Mouse (Mus musculus): Measurements from ENCODE around the gene Acacb. TPM values are rescaled to one million over a fixed set of nuclear protein-coding genes. Genes with fewer than 3 reads are reported as not detected.

Acacb gene
- 2.0 and 2.3 TPM in 2 replicates for polyA plus RNA-seq (2015; fragmentation: Nextera tagmentation; extraction: Ambion mirVana)

GRCm38 (mm10) chr5:114146028-114146888 lies at the start of gene Acacb:
Gene Acacb, plus strand, starts transcription at chr5:114146535.
- Histone ChIP-seq H3K9me3 (ENCODE audit: control insufficient read depth, low read length) (no peaks in the 10 kb centered on the region), H3K4me2 (ENCODE audit: low read depth, low read length) (no peak within 1 kb of the TSS), H3K36me3 (ENCODE audit: control insufficient read depth, insufficient read depth, low read length) (no peaks in the 10 kb centered on the region), H3K9ac (ENCODE audit: low read length) (0 out of 2 replicates have a peak within 1 kb of the TSS, but pooled peaks have one; percentile 1), H3K4me3 (ENCODE audit: low read length) (no peak within 1 kb of the TSS), H3K4me1 (replicated peaks; ENCODE audit: control insufficient read depth, insufficient read depth, low read length) (no peaks in the 10 kb centered on the region; the same call in 1 of the 2 replicates), H3K27ac (ENCODE audit: low read length) (no peak within 1 kb of the TSS), H3K27me3 (ENCODE audit: control insufficient read depth, insufficient read depth, low read depth, low read length) (no peaks in the 10 kb centered on the region)
- 33% methylated on average over 19 of the region's 19 CpGs for WGBS
- ATAC-seq (ENCODE audit: low read depth) = no peak

- Histone ChIP-seq H3K9ac (ENCODE audit: low read length) (peak overlapping the region; percentile 97), H3K27me3 (ENCODE audit: control insufficient read depth, insufficient read depth, low read depth, low read length) (no peaks in the 10 kb centered on the region), H3K4me1 (replicated peaks; ENCODE audit: control insufficient read depth, insufficient read depth, low read length) (peaks cover 12% of the 10 kb centered on the region), H3K27ac (ENCODE audit: low read length) (0 out of 2 replicates have a peak overlapping the region, but pooled peaks have one; percentile 31), H3K36me3 (ENCODE audit: control insufficient read depth, insufficient read depth, low read length) (peaks cover 3% of the 10 kb centered on the region; the same call in 1 of the 2 replicates), H3K4me3 (ENCODE audit: low read length) (peak overlapping the region; percentile 95), H3K4me2 (ENCODE audit: low read depth, low read length) (peak overlapping the region; percentile 81), H3K9me3 (ENCODE audit: control insufficient read depth, low read length) (no peaks in the 10 kb centered on the region)
- 7% methylated on average over 35 of the region's 37 CpGs for WGBS
- ATAC-seq (ENCODE audit: low read depth) = peak; percentile 94
These were observed 46.5 kb upstream of the Acacb start for GRCm38 (mm10) chr5:114099709-114100389.

- peak overlapping the region; percentile 97 for H3K9ac ChIP-seq (ENCODE audit: low read length)
- peaks cover 12% of the 10 kb centered on the region for H3K4me1 ChIP-seq (replicated peaks; ENCODE audit: control insufficient read depth, insufficient read depth, low read length)
- 0 out of 2 replicates have a peak overlapping the region, but pooled peaks have one; percentile 31 for H3K27ac ChIP-seq (ENCODE audit: low read length)
- peak overlapping the region; percentile 81 for H3K4me2 ChIP-seq (ENCODE audit: low read depth, low read length)
- H3K9me3 ChIP-seq (ENCODE audit: control insufficient read depth, low read length) = no peaks in the 10 kb centered on the region
- WGBS = 3% methylated on average over 44 of the region's 64 CpGs
- H3K27me3 ChIP-seq (ENCODE audit: control insufficient read depth, insufficient read depth, low read depth, low read length) = no peaks in the 10 kb centered on the region
- H3K4me3 ChIP-seq (ENCODE audit: low read length) = peak overlapping the region; percentile 95
- ATAC-seq (ENCODE audit: low read depth) = peak; percentile 72
- peaks cover 3% of the 10 kb centered on the region; the same call in 1 of the 2 replicates for H3K36me3 ChIP-seq (ENCODE audit: control insufficient read depth, insufficient read depth, low read length)
These were observed 45.8 kb upstream of the Acacb start for GRCm38 (mm10) chr5:114100390-114101099.

- Histone ChIP-seq H3K36me3 (ENCODE audit: control insufficient read depth, insufficient read depth, low read length) (peaks cover 15% of the 10 kb centered on the region), H3K27ac (ENCODE audit: low read length) (no peak overlapping the region), H3K9me3 (ENCODE audit: control insufficient read depth, low read length) (no peaks in the 10 kb centered on the region), H3K4me3 (ENCODE audit: low read length) (no peak overlapping the region), H3K27me3 (ENCODE audit: control insufficient read depth, insufficient read depth, low read depth, low read length) (no peaks in the 10 kb centered on the region), H3K9ac (ENCODE audit: low read length) (no peak overlapping the region), H3K4me1 (replicated peaks; ENCODE audit: control insufficient read depth, insufficient read depth, low read length) (peaks cover 12% of the 10 kb centered on the region), H3K4me2 (ENCODE audit: low read depth, low read length) (no peak overlapping the region)
- no peak for ATAC-seq (ENCODE audit: low read depth)
- 82% methylated on average over 4 of the region's 4 CpGs for WGBS
These were observed 44.5 kb upstream of the Acacb start for GRCm38 (mm10) chr5:114101873-114102272.

GRCm38 (mm10) chr5:114102807-114103206 lies 43.5 kb upstream of the Acacb start:
- no peak overlapping the region for H3K27ac ChIP-seq (ENCODE audit: low read length)
- no peak for ATAC-seq (ENCODE audit: low read depth)
- H3K9ac ChIP-seq (ENCODE audit: low read length) = no peak overlapping the region
- H3K4me1 ChIP-seq (replicated peaks; ENCODE audit: control insufficient read depth, insufficient read depth, low read length) = peaks cover 12% of the 10 kb centered on the region
- H3K4me3 ChIP-seq (ENCODE audit: low read length) = no peak overlapping the region
- 88% methylated on average over 1 of the region's 1 CpGs for WGBS
- H3K27me3 ChIP-seq (ENCODE audit: control insufficient read depth, insufficient read depth, low read depth, low read length) = no peaks in the 10 kb centered on the region
- no peaks in the 10 kb centered on the region for H3K9me3 ChIP-seq (ENCODE audit: control insufficient read depth, low read length)
- H3K36me3 ChIP-seq (ENCODE audit: control insufficient read depth, insufficient read depth, low read length) = peaks cover 16% of the 10 kb centered on the region
- no peak overlapping the region for H3K4me2 ChIP-seq (ENCODE audit: low read depth, low read length)

- H3K9me3 ChIP-seq (ENCODE audit: control insufficient read depth, low read length) = no peaks in the 10 kb centered on the region
- H3K4me1 ChIP-seq (replicated peaks; ENCODE audit: control insufficient read depth, insufficient read depth, low read length) = no peaks in the 10 kb centered on the region; the same call in 1 of the 2 replicates
- H3K9ac ChIP-seq (ENCODE audit: low read length) = no peak overlapping the region
- H3K27ac ChIP-seq (ENCODE audit: low read length) = no peak overlapping the region
- H3K4me2 ChIP-seq (ENCODE audit: low read depth, low read length) = no peak overlapping the region
- WGBS = 72% methylated on average over 16 of the region's 16 CpGs
- ATAC-seq (ENCODE audit: low read depth) = no peak
- no peaks in the 10 kb centered on the region for H3K27me3 ChIP-seq (ENCODE audit: control insufficient read depth, insufficient read depth, low read depth, low read length)
- peaks cover 44% of the 10 kb centered on the region for H3K36me3 ChIP-seq (ENCODE audit: control insufficient read depth, insufficient read depth, low read length)
- H3K4me3 ChIP-seq (ENCODE audit: low read length) = no peak overlapping the region
These were observed 39.9 kb upstream of the Acacb start for GRCm38 (mm10) chr5:114106391-114106935.

GRCm38 (mm10) chr5:114113334-114113733 lies 33.0 kb upstream of the Acacb start:
- no peak overlapping the region for H3K4me3 ChIP-seq (ENCODE audit: low read length)
- no peak overlapping the region for H3K27ac ChIP-seq (ENCODE audit: low read length)
- H3K9me3 ChIP-seq (ENCODE audit: control insufficient read depth, low read length) = no peaks in the 10 kb centered on the region
- no peak overlapping the region for H3K4me2 ChIP-seq (ENCODE audit: low read depth, low read length)
- WGBS = 75% methylated on average over 6 of the region's 6 CpGs
- H3K27me3 ChIP-seq (ENCODE audit: control insufficient read depth, insufficient read depth, low read depth, low read length) = no peaks in the 10 kb centered on the region
- no peak overlapping the region for H3K9ac ChIP-seq (ENCODE audit: low read length)
- no peak for ATAC-seq (ENCODE audit: low read depth)
- peaks cover 32% of the 10 kb centered on the region for H3K36me3 ChIP-seq (ENCODE audit: control insufficient read depth, insufficient read depth, low read length)
- no peaks in the 10 kb centered on the region for H3K4me1 ChIP-seq (replicated peaks; ENCODE audit: control insufficient read depth, insufficient read depth, low read length)

GRCm38 (mm10) chr5:114115030-114115429 lies 31.3 kb upstream of the Acacb start:
- ATAC-seq (ENCODE audit: low read depth) = no peak
- no peaks in the 10 kb centered on the region for H3K4me1 ChIP-seq (replicated peaks; ENCODE audit: control insufficient read depth, insufficient read depth, low read length)
- no peaks in the 10 kb centered on the region for H3K9me3 ChIP-seq (ENCODE audit: control insufficient read depth, low read length)
- H3K27ac ChIP-seq (ENCODE audit: low read length) = no peak overlapping the region
- peaks cover 15% of the 10 kb centered on the region for H3K36me3 ChIP-seq (ENCODE audit: control insufficient read depth, insufficient read depth, low read length)
- 78% methylated on average over 5 of the region's 5 CpGs for WGBS
- H3K4me2 ChIP-seq (ENCODE audit: low read depth, low read length) = no peak overlapping the region
- no peaks in the 10 kb centered on the region for H3K27me3 ChIP-seq (ENCODE audit: control insufficient read depth, insufficient read depth, low read depth, low read length)
- H3K9ac ChIP-seq (ENCODE audit: low read length) = no peak overlapping the region
- no peak overlapping the region for H3K4me3 ChIP-seq (ENCODE audit: low read length)

All from lung, embryonic 16.5 days (tissue).